Mouse (Mus musculus): ENCODE data around the gene Ccdc190. TPM values are rescaled to one million over a fixed set of nuclear protein-coding genes. Genes with fewer than 3 reads are reported as not detected.

The Ccdc190 gene
- polyA plus RNA-seq, 1 experiment from 2014 or later = not detected

- 66% methylated on average over 7 of the region's 7 CpGs for WGBS (ENCODE audit: insufficient replicate concordance)
- ATAC-seq (ENCODE audit: low read depth) (no peak), DNase-seq (no peak)
These were observed 17.7 kb upstream of the Ccdc190 start for GRCm38 (mm10) chr1:169910751-169911150.

GRCm38 (mm10) chr1:169911526-169911925, 16.9 kb upstream of the Ccdc190 start:
- Histone ChIP-seq H3K27ac (no peak overlapping the region), H3K4me1 (replicated peaks) (no peaks in the 10 kb centered on the region), H3K4me3 (replicated peaks) (no peak overlapping the region), H3K36me3 (no peaks in the 10 kb centered on the region), H3K4me2 (no peak overlapping the region), H3K27me3 (no peaks in the 10 kb centered on the region), H3K9me3 (replicated peaks) (no peaks in the 10 kb centered on the region), H3K9ac (no peak overlapping the region)
- DNase-seq (no peak), ATAC-seq (ENCODE audit: low read depth) (no peak)
- 68% methylated on average over 6 of the region's 6 CpGs for WGBS (ENCODE audit: insufficient replicate concordance)

More at GRCm38 (mm10) chr1:169910751-169911150, 17.7 kb upstream of the Ccdc190 start:
- no peak overlapping the region for H3K4me3 ChIP-seq (replicated peaks)
- no peaks in the 10 kb centered on the region for H3K9me3 ChIP-seq (replicated peaks)
- no peak overlapping the region for H3K27ac ChIP-seq
- no peak overlapping the region for H3K9ac ChIP-seq
- no peak overlapping the region for H3K4me2 ChIP-seq
- H3K4me1 ChIP-seq (replicated peaks) = no peaks in the 10 kb centered on the region
- H3K27me3 ChIP-seq = no peaks in the 10 kb centered on the region
- H3K36me3 ChIP-seq = no peaks in the 10 kb centered on the region

DNA sequence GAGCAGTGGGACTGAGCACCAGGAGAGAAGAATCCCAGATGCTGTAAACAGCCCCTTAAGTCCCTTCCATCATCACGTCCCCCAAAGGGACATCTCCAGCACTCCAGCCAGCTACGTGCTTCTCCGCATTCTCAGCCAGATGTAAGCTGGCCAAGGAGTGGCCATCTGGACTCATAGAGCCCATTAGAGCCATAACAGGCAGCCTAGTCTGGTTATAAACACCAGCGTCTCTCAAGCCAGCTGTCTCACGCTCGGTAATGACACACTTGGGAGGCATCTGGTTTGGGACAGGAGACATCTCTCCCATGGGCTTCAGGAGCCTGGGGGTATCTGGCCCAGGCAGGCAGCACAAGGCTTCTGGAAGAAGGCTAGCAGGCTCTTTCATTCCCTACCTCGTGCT, 11.8 kb upstream of the Ccdc190 start:
- no peak overlapping the region for H3K9ac ChIP-seq
- no peak overlapping the region for H3K4me3 ChIP-seq (replicated peaks)
- H3K9me3 ChIP-seq (replicated peaks) = no peaks in the 10 kb centered on the region
- peaks cover 4% of the 10 kb centered on the region; the same call in 1 of the 2 replicates for H3K27me3 ChIP-seq
- 60% methylated on average over 7 of the region's 7 CpGs for WGBS (ENCODE audit: insufficient replicate concordance)
- no peak for DNase-seq
- ATAC-seq (ENCODE audit: low read depth) = no peak
- no peak overlapping the region for H3K4me2 ChIP-seq
- H3K4me1 ChIP-seq (replicated peaks) = no peaks in the 10 kb centered on the region
- H3K27ac ChIP-seq = no peak overlapping the region
- no peaks in the 10 kb centered on the region for H3K36me3 ChIP-seq

GRCm38 (mm10) chr1:169917115-169917796, 11.2 kb upstream of the Ccdc190 start:
- no peaks in the 10 kb centered on the region for H3K4me1 ChIP-seq (replicated peaks)
- H3K9me3 ChIP-seq (replicated peaks) = no peaks in the 10 kb centered on the region
- no peaks in the 10 kb centered on the region for H3K36me3 ChIP-seq
- peaks cover 4% of the 10 kb centered on the region; the same call in 1 of the 2 replicates for H3K27me3 ChIP-seq
- no peak overlapping the region for H3K4me2 ChIP-seq
- H3K27ac ChIP-seq = no peak overlapping the region
- no peak overlapping the region for H3K4me3 ChIP-seq (replicated peaks)
- no peak overlapping the region for H3K9ac ChIP-seq
- WGBS (ENCODE audit: insufficient replicate concordance) = 43% methylated on average over 9 of the region's 9 CpGs
- DNase-seq = no peak
- ATAC-seq (ENCODE audit: low read depth) = no peak

DNA sequence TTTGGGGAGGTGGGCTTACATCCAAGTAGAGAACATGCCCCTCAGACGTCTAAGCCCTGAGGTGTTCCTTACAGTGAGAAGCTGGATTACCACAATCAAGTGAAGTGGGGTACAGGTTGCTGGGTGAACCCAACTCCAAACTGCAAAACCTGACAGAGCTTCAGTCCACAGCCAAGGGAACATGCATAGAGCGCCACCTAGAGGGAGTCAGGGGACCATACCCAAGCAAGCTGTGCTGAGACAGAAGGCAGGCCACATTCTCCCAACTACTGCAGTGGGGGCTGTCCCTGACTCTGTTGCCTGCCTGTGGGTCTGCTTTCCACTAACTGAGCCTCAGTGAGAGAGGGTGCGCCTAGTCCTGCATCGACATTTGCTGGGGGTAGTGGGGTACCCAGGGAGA, 10.4 kb upstream of the Ccdc190 start:
- H3K9me3 ChIP-seq (replicated peaks) = no peaks in the 10 kb centered on the region
- no peaks in the 10 kb centered on the region for H3K4me1 ChIP-seq (replicated peaks)
- H3K27ac ChIP-seq = no peak overlapping the region
- 0 out of 2 replicates have a peak, but pooled peaks have one; percentile 34 for ATAC-seq (ENCODE audit: low read depth)
- H3K4me3 ChIP-seq (replicated peaks) = no peak overlapping the region
- no peaks in the 10 kb centered on the region for H3K36me3 ChIP-seq
- H3K4me2 ChIP-seq = no peak overlapping the region
- peak; percentile 10 for DNase-seq
- 26% methylated on average over 4 of the region's 4 CpGs for WGBS (ENCODE audit: insufficient replicate concordance)
- H3K9ac ChIP-seq = no peak overlapping the region
- peaks cover 4% of the 10 kb centered on the region; the same call in 1 of the 2 replicates for H3K27me3 ChIP-seq

GRCm38 (mm10) chr1:169919211-169919610, 9.2 kb upstream of the Ccdc190 start:
- H3K9ac ChIP-seq = no peak overlapping the region
- H3K4me1 ChIP-seq (replicated peaks) = no peaks in the 10 kb centered on the region
- 6% methylated on average over 11 of the region's 11 CpGs for WGBS (ENCODE audit: insufficient replicate concordance)
- no peak overlapping the region for H3K4me2 ChIP-seq
- no peak overlapping the region for H3K4me3 ChIP-seq (replicated peaks)
- H3K36me3 ChIP-seq = no peaks in the 10 kb centered on the region
- peaks cover 4% of the 10 kb centered on the region; the same call in 1 of the 2 replicates for H3K27me3 ChIP-seq
- H3K27ac ChIP-seq = no peak overlapping the region
- DNase-seq (peak; percentile 28), ATAC-seq (ENCODE audit: low read depth) (no peak)
- no peaks in the 10 kb centered on the region for H3K9me3 ChIP-seq (replicated peaks)

DNA sequence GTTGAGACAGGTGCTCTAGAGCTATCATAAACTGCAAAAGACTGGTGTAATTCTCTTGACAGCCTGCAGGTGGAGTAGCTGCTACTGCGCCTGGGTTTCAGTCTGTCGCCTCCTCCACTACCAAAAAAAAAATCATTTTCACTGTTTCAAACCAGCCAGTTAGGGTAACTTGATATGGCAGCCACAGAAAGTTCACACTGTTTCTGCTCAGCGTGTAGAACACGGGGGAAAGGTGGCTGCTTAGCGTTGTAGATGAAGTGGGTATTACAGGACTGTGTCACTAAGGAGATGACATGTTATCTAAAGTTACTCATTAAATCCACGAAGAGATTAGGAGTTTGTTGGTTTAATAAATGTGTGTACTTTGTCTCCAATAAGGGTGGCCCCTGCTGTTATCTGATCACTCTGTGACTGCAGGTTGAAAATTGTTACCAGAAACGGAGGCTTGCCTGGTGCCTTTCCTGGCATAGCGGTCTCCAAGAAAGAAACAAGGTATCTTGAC, 6.7 kb upstream of the Ccdc190 start:
- 0 out of 2 replicates have a peak overlapping the region, but pooled peaks have one; percentile 34 for H3K4me2 ChIP-seq
- ATAC-seq (ENCODE audit: low read depth) = no peak
- no peaks in the 10 kb centered on the region for H3K36me3 ChIP-seq
- 36% methylated on average over 8 of the region's 8 CpGs for WGBS (ENCODE audit: insufficient replicate concordance)
- DNase-seq = no peak
- H3K4me3 ChIP-seq (replicated peaks) = no peak overlapping the region
- H3K9ac ChIP-seq = no peak overlapping the region
- peaks cover 4% of the 10 kb centered on the region; the same call in 1 of the 2 replicates for H3K27me3 ChIP-seq
- H3K27ac ChIP-seq = no peak overlapping the region
- H3K4me1 ChIP-seq (replicated peaks) = no peaks in the 10 kb centered on the region
- H3K9me3 ChIP-seq (replicated peaks) = no peaks in the 10 kb centered on the region

DNA sequence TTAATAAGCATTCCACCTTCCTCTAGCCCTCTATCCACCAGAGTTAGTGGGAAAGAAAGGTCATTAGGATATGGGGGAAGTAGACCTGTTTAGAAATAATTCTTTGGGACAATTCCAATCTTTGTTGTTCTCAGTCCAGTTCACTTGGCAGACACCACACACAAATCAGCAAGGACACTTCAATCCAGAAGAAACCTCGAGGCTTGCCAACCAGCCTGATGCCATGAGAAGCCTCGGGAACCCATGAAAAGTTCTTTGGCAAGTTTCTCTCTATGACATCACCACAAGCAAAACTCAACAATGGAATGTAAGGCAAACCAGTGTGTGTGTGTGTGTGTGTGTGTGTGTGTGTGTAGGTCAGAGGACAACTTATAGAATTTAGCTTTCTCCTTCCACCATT, 3.9 kb upstream of the Ccdc190 start:
- 58% methylated on average over 2 of the region's 2 CpGs for WGBS (ENCODE audit: insufficient replicate concordance)

DNA sequence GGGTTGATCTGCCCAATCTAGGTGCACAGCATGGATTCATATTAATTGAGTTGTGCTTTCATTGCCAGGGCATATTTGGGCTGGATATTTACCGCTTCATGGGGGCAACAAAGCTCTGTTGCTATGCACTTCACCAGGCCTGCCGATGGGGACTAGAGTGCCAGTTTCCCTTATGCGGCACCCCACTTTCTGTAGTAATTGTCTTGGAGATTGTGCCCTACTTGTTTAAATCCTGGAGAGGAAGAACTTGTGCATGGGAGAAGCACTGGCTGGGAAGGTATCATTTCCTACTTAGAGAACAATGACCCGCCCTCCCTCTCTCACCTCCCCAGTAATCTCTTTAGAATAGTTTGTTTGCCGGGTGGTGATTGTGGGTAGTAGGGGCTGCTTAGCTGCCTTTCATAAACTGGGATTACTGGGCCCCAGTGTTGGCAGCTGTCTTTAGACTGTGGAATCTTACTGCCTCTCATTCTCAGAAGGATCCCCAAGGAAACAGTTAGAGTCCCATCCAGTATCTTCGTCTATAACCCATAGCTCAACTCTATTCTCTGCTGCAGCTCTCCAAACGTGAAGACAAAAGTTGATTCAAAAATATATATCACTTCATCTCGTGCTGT, 587 bp upstream of the Ccdc190 start:
- no peaks in the 10 kb centered on the region for H3K4me1 ChIP-seq (replicated peaks)
- H3K27ac ChIP-seq = no peak overlapping the region
- H3K36me3 ChIP-seq = no peaks in the 10 kb centered on the region
- no peak overlapping the region for H3K4me3 ChIP-seq (replicated peaks)
- H3K27me3 ChIP-seq = no peaks in the 10 kb centered on the region
- no peak overlapping the region for H3K9ac ChIP-seq
- no peak for DNase-seq
- no peaks in the 10 kb centered on the region for H3K9me3 ChIP-seq (replicated peaks)
- 57% methylated on average over 8 of the region's 8 CpGs for WGBS (ENCODE audit: insufficient replicate concordance)
- ATAC-seq (ENCODE audit: low read depth) = no peak
- H3K4me2 ChIP-seq = no peak overlapping the region

More for the DNA sequence above, 3.9 kb upstream of the Ccdc190 start:
- H3K27ac ChIP-seq = no peak overlapping the region
- H3K4me2 ChIP-seq = no peak overlapping the region
- DNase-seq = no peak
- H3K9me3 ChIP-seq (replicated peaks) = no peaks in the 10 kb centered on the region
- no peak for ATAC-seq (ENCODE audit: low read depth)
- H3K9ac ChIP-seq = no peak overlapping the region
- H3K4me1 ChIP-seq (replicated peaks) = no peaks in the 10 kb centered on the region
- peaks cover 4% of the 10 kb centered on the region; the same call in 1 of the 2 replicates for H3K27me3 ChIP-seq
- no peak overlapping the region for H3K4me3 ChIP-seq (replicated peaks)
- H3K36me3 ChIP-seq = no peaks in the 10 kb centered on the region

DNA sequence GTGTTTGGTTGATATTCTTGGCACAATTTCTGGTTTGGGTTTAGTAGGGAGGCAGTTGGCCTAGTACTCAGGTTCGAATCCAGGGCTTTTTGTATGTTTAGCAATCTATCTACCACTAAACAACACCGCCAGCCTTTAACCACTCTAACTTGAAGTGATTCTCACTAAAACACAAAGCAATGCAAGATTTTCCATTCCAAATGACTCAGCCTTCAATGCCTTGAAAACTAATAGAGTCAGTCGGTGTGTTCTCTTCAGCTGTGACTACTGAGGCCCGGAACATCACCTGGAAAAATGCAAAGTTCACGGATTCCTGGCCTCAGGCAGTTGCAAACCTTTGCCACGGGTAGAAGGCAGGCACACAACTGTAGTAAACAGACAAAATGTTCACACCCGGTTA, 3.2 kb downstream of the Ccdc190 start:
- WGBS (ENCODE audit: insufficient replicate concordance) = 59% methylated on average over 7 of the region's 7 CpGs
- Histone ChIP-seq H3K9ac (no peak overlapping the region), H3K27ac (no peak overlapping the region), H3K27me3 (no peaks in the 10 kb centered on the region), H3K4me3 (replicated peaks) (no peak overlapping the region), H3K9me3 (replicated peaks) (no peaks in the 10 kb centered on the region), H3K36me3 (no peaks in the 10 kb centered on the region), H3K4me2 (no peak overlapping the region), H3K4me1 (replicated peaks) (no peaks in the 10 kb centered on the region)
- DNase-seq (no peak), ATAC-seq (ENCODE audit: low read depth) (no peak)

- H3K9me3 ChIP-seq (replicated peaks) = no peaks in the 10 kb centered on the region
- DNase-seq = no peak
These were observed 3.8 kb downstream of the Ccdc190 start for GRCm38 (mm10) chr1:169932122-169932746.

More at GRCm38 (mm10) chr1:169932122-169932746, 3.8 kb downstream of the Ccdc190 start:
- ATAC-seq (ENCODE audit: low read depth) = no peak
- Histone ChIP-seq H3K27ac (no peak overlapping the region), H3K27me3 (no peaks in the 10 kb centered on the region), H3K4me2 (no peak overlapping the region), H3K4me3 (replicated peaks) (no peak overlapping the region), H3K9ac (no peak overlapping the region), H3K36me3 (no peaks in the 10 kb centered on the region), H3K4me1 (replicated peaks) (no peaks in the 10 kb centered on the region)
- 61% methylated on average over 7 of the region's 7 CpGs for WGBS (ENCODE audit: insufficient replicate concordance)

Measured in liver, embryonic 13.5 days (tissue).